Mouse (Mus musculus): ENCODE measurements at regions not wholly inside any gene's neighbourhood (a gene's known extent, or its start where the extent isn't known, plus 50 kb on each side); places are given as distances from the start of the nearest gene placed in this dataset.

DNA sequence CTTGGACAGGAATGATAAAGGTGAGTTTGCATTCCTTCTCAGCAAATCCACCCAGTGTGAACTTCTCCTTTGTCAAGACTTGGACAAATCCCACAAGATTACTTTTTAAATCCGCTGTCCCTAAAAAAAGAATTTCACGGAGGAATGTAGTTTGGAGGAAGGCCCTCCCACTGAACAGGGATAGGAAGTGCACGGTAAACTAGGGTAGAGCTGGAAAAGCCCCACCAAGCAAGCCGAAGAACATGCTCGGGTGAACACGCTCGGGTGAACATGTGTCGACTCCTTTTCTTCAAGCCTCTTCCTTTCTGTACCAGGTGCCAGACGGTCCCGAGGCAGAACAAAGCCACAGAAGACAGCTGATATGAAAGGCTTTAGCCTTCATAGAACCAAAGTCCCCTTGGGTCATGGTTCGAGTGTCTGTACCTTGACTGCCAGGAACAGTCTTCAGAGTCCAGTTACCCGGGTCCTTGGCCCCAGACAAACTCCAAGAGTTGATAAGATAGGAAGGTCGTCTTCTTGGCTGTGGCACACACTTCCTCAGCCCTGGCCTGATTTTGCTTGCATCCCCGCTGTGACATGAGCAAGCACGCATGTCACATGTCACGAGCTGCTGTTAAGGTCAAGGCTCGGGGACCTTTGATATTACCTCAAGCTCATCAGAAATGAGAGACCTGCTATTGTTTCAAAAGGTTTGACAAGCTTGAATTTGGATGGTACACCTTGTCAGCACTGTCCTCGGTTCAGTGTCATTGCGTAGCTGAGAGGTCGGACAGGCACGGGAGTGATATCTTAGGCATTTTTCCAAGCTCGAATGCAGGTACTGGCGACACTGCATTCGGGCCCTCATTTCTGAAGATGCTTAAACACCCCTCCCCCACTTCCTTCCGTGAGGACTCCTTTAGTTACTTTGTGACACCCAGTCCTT lies 51.5 kb upstream of the Ryk start:
- no peak for DNase-seq (ENCODE audit: low read depth)

DNA sequence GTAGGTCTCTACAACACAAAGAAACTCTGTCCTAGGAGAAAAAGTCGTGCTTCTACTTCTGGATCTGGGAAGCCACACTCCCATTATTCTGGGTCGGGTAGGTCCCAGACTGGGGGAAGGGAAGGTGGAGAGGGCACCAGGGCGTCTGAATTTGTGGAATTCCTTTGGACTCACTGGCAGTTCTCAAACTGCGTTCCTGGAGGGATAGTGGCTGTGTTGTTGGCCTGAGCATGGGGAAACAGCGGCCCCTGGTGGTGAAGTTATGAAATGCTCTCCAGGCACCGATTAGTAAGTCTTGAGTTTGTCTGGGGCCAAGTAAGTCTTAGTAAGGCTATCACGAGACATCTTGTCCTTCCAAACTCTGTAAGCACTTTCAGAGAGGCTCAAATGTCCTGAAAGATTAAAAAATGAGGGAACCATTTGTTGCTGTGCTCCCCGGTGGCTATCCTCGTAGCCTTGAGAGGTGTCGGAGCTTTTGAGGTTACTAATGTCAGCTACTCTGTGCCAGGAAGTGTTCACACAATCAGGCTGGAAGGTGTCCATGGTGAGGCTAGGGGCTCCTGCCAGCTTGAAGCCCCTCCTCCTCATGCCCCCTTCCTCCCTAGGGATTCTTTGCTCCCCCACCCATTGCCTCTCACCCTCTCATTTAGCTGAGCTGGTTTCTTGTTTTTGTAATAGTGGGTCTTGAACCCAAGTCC lies 50.2 kb upstream of the Ryk start:
- peak; percentile 85 for DNase-seq (ENCODE audit: low read depth)
